Mouse (Mus musculus) gastrocnemius, adult 8-10 months (tissue): ENCODE measurements around the gene Mindy3. TPM values are rescaled to one million over a fixed set of nuclear protein-coding genes. Genes with fewer than 3 reads are reported as not detected.
"Not testable (repeated sequence)": the region's sequence is repeated elsewhere in the genome, so short reads cannot be mapped to it uniquely, and the experiment has no call there.

Experiments
- DNase-seq, 2 experiments: peaks; one replicate each; pipeline ENCODE4 v3.0.0; 2022; ENCODE audit warnings: low spot score in 2 of 2
- total RNA-seq, 4 experiments: library from RNA; stranded (reverse); gene quantifications; 2 replicates each; pipeline ENCODE4 v1.2.4; 2022

The Mindy3 gene
- total RNA-seq, result 10 to 100 TPM in 1 of 4 experiments, 1 to 10 TPM in 3; 7.8 to 12.2 (median 8.3) TPM

GRCm38 (mm10) chr2:12419262-12419655 lies at the start of gene Mindy3:
Gene Mindy3, minus strand, starts transcription at chr2:12419470.
- DNase-seq, result peak; percentile 79 to 83

- no peak for DNase-seq
These were observed 40.5 kb upstream of the Mindy3 start for GRCm38 (mm10) chr2:12459732-12460131.

- DNase-seq, result no peak
These were observed 30.8 kb upstream of the Mindy3 start for GRCm38 (mm10) chr2:12450108-12450507.

- DNase-seq, result no peak
These were observed 20.9 kb upstream of the Mindy3 start for GRCm38 (mm10) chr2:12440120-12440519.

- no peak for DNase-seq
These were observed 20.3 kb upstream of the Mindy3 start for GRCm38 (mm10) chr2:12439543-12439942.

GRCm38 (mm10) chr2:12438181-12438580 lies 18.9 kb upstream of the Mindy3 start:
- no peak for DNase-seq

- DNase-seq, result no peak
These were observed 12.8 kb upstream of the Mindy3 start for GRCm38 (mm10) chr2:12432055-12432454.

- DNase-seq, result no peak
These were observed 5.1 kb upstream of the Mindy3 start for GRCm38 (mm10) chr2:12424374-12424773.

- not testable (repeated sequence) for DNase-seq
These were observed 4.2 kb upstream of the Mindy3 start for GRCm38 (mm10) chr2:12423426-12423825.

- DNase-seq, result peak; percentile 15 to 21
These were observed 572 bp downstream of the Mindy3 start for GRCm38 (mm10) chr2:12418534-12419261.

GRCm38 (mm10) chr2:12418121-12418520 lies 1.1 kb downstream of the Mindy3 start:
- no peak for DNase-seq

- no peak for DNase-seq
These were observed 7.0 kb downstream of the Mindy3 start for GRCm38 (mm10) chr2:12412309-12412708.

GRCm38 (mm10) chr2:12411129-12411528 lies 8.1 kb downstream of the Mindy3 start:
- DNase-seq, result no peak

GRCm38 (mm10) chr2:12406737-12407136 lies 12.5 kb downstream of the Mindy3 start:
- no peak for DNase-seq

GRCm38 (mm10) chr2:12402469-12402868 lies 16.8 kb downstream of the Mindy3 start:
- DNase-seq, result no peak

- no peak for DNase-seq
These were observed 18.1 kb downstream of the Mindy3 start for GRCm38 (mm10) chr2:12401137-12401536.

- DNase-seq, result no peak
These were observed 30.2 kb downstream of the Mindy3 start for GRCm38 (mm10) chr2:12389028-12389427.

GRCm38 (mm10) chr2:12388569-12388968 lies 30.7 kb downstream of the Mindy3 start:
- no peak for DNase-seq

GRCm38 (mm10) chr2:12384389-12384788 lies 34.9 kb downstream of the Mindy3 start:
- DNase-seq, result no peak

- DNase-seq, result no peak
These were observed 36.6 kb downstream of the Mindy3 start for GRCm38 (mm10) chr2:12382650-12383049.

- no peak for DNase-seq
These were observed 39.0 kb downstream of the Mindy3 start for GRCm38 (mm10) chr2:12380233-12380632.

- no peak for DNase-seq
These were observed 40.7 kb downstream of the Mindy3 start for GRCm38 (mm10) chr2:12378591-12378990.

GRCm38 (mm10) chr2:12377024-12377423 lies 42.2 kb downstream of the Mindy3 start:
- no peak for DNase-seq
